Mouse (Mus musculus): Measurements from ENCODE around the gene Glg1.
"Not testable (repeated sequence)": the region's sequence is repeated elsewhere in the genome, so short reads cannot be mapped to it uniquely, and the experiment has no call there.

Glg1 gene

GRCm38 (mm10) chr8:111258631-111259407, at the start of gene Glg1:
Glg1 (minus strand) TSS chr8:111259216.
- peak; percentile 83 to 91 for DNase-seq (ENCODE audit: low spot score in 2 of 2)

- DNase-seq (ENCODE audit: low spot score in 2 of 2): no peak
These were observed 46.2 kb upstream of the Glg1 start for GRCm38 (mm10) chr8:111305031-111305730.

GRCm38 (mm10) chr8:111304359-111304758, 45.3 kb upstream of the Glg1 start:
- DNase-seq (ENCODE audit: low spot score in 2 of 2): no peak

- DNase-seq (ENCODE audit: low spot score in 2 of 2): not testable (repeated sequence)
These were observed 44.2 kb upstream of the Glg1 start for GRCm38 (mm10) chr8:111303076-111303803.

- DNase-seq (ENCODE audit: low spot score in 2 of 2): no peak
These were observed 41.9 kb upstream of the Glg1 start for GRCm38 (mm10) chr8:111300597-111301546.

- peak; percentile 95 to 97 for DNase-seq (ENCODE audit: low spot score in 2 of 2)
These were observed 41.0 kb upstream of the Glg1 start, which contains the start of gene Rfwd3 for GRCm38 (mm10) chr8:111299821-111300568. Rfwd3 (minus strand) TSS chr8:111300222.

- DNase-seq (ENCODE audit: low spot score in 2 of 2): peak; percentile 62 to 70
These were observed 40.4 kb upstream of the Glg1 start for GRCm38 (mm10) chr8:111299363-111299820.

GRCm38 (mm10) chr8:111298011-111298410, 39.0 kb upstream of the Glg1 start:
- no peak for DNase-seq (ENCODE audit: low spot score in 2 of 2)

GRCm38 (mm10) chr8:111291733-111292132, 32.7 kb upstream of the Glg1 start:
- no peak for DNase-seq (ENCODE audit: low spot score in 2 of 2)

- no peak for DNase-seq (ENCODE audit: low spot score in 2 of 2)
These were observed 31.6 kb upstream of the Glg1 start for GRCm38 (mm10) chr8:111290586-111290985.

GRCm38 (mm10) chr8:111285603-111286002, 26.6 kb upstream of the Glg1 start:
- no peak for DNase-seq (ENCODE audit: low spot score in 2 of 2)

GRCm38 (mm10) chr8:111282093-111282492, 23.1 kb upstream of the Glg1 start:
- no peak for DNase-seq (ENCODE audit: low spot score in 2 of 2)

GRCm38 (mm10) chr8:111268277-111268676, 9.3 kb upstream of the Glg1 start:
- no peak for DNase-seq (ENCODE audit: low spot score in 2 of 2)

GRCm38 (mm10) chr8:111266161-111266560, 7.1 kb upstream of the Glg1 start:
- not testable (repeated sequence) for DNase-seq (ENCODE audit: low spot score in 2 of 2)

- DNase-seq (ENCODE audit: low spot score in 2 of 2): no peak
These were observed 5.7 kb upstream of the Glg1 start for GRCm38 (mm10) chr8:111264693-111265220.

- no peak for DNase-seq (ENCODE audit: low spot score in 2 of 2)
These were observed 3.0 kb upstream of the Glg1 start for GRCm38 (mm10) chr8:111261981-111262381.

GRCm38 (mm10) chr8:111260251-111260650, 1.2 kb upstream of the Glg1 start:
- DNase-seq (ENCODE audit: low spot score in 2 of 2): no peak

GRCm38 (mm10) chr8:111259408-111259741, 359 bp upstream of the Glg1 start:
- no peak for DNase-seq (ENCODE audit: low spot score in 2 of 2)

GRCm38 (mm10) chr8:111258010-111258630, 896 bp downstream of the Glg1 start:
- DNase-seq (ENCODE audit: low spot score in 2 of 2): no peak
